Mouse (Mus musculus): Measurements from ENCODE around the gene Cep295nl. TPM values are rescaled to one million over a fixed set of nuclear protein-coding genes. Genes with fewer than 3 reads are reported as not detected.
"Not testable (repeated sequence)": the region's sequence is repeated elsewhere in the genome, so short reads cannot be mapped to it uniquely, and the experiment has no call there.

Gene Cep295nl
- polyA plus RNA-seq, 2 experiments from 2014 or later, result 0.24 to 0.45 TPM

GRCm38 (mm10) chr11:118318678-118319077 is 23.6 kb downstream of the Cep295nl start:
- ATAC-seq, result no peak

- no peak for ATAC-seq
Observed at GRCm38 (mm10) chr11:118317129-118317528, 25.2 kb downstream of the Cep295nl start.

- no peak for ATAC-seq
Observed at GRCm38 (mm10) chr11:118316231-118316806, 26.0 kb downstream of the Cep295nl start.

- ATAC-seq, result no peak
Observed at GRCm38 (mm10) chr11:118312132-118312723, 30.1 kb downstream of the Cep295nl start.

GRCm38 (mm10) chr11:118307962-118308361 is 34.3 kb downstream of the Cep295nl start:
- not testable (repeated sequence) for ATAC-seq

GRCm38 (mm10) chr11:118303959-118304358 is 38.3 kb downstream of the Cep295nl start:
- ATAC-seq, result not testable (repeated sequence)

GRCm38 (mm10) chr11:118298810-118299209 is 43.5 kb downstream of the Cep295nl start:
- ATAC-seq, result no peak

GRCm38 (mm10) chr11:118297967-118298366 is 44.3 kb downstream of the Cep295nl start:
- no peak for ATAC-seq

GRCm38 (mm10) chr11:118295026-118295425 is 47.3 kb downstream of the Cep295nl start:
- no peak for ATAC-seq

GRCm38 (mm10) chr11:118292671-118293070 is 49.6 kb downstream of the Cep295nl start:
- ATAC-seq, result no peak

- ATAC-seq, result peak; percentile 96
Observed at GRCm38 (mm10) chr11:118289999-118290889, 52.1 kb downstream of the Cep295nl start, which contains the start of gene Usp36. Usp36 (minus strand) TSS chr11:118290244.

- ATAC-seq, result no peak
Observed at GRCm38 (mm10) chr11:118289562-118289961, 52.7 kb downstream of the Cep295nl start.

GRCm38 (mm10) chr11:118289037-118289511 is 53.2 kb downstream of the Cep295nl start:
- ATAC-seq, result no peak

- ATAC-seq, result no peak
Observed at GRCm38 (mm10) chr11:118287573-118287972, 54.7 kb downstream of the Cep295nl start.

- no peak for ATAC-seq
Observed at GRCm38 (mm10) chr11:118286434-118286833, 55.9 kb downstream of the Cep295nl start.

GRCm38 (mm10) chr11:118285791-118286190 is 56.5 kb downstream of the Cep295nl start:
- no peak for ATAC-seq

Other genes with a start within 250 kb of the Cep295nl start
- under 1 TPM; 0.28 to 0.46 TPM for gene Dnah17, start 211.9 kb downstream of the Cep295nl start, polyA plus RNA-seq (2017; shearing (Covaris generic))
- 10 to 100 TPM; 50.1 to 73.2 TPM for gene Cyth1, start 93.9 kb downstream of the Cep295nl start, polyA plus RNA-seq (2017; shearing (Covaris generic))
- gene Usp36, start 52.3 kb downstream of the Cep295nl start, polyA plus RNA-seq (2017; shearing (Covaris generic)), result 10 to 100 TPM; 15.6 to 15.8 TPM
- 10 to 100 TPM; 10.2 to 11.2 TPM for gene Timp2, start 13.2 kb upstream of the Cep295nl start, polyA plus RNA-seq (2017; shearing (Covaris generic))
- 100 to 1,000 TPM in 1 of 2 experiments, 10 to 100 TPM in 1; 98.4 to 147 TPM for gene Lgals3bp, start 59.6 kb upstream of the Cep295nl start, polyA plus RNA-seq (2017; shearing (Covaris generic))
- gene Cant1, start 76.6 kb upstream of the Cep295nl start, polyA plus RNA-seq (2017; shearing (Covaris generic)), result 10 to 100 TPM; 21.3 to 23.3 TPM
- gene C1qtnf1, start 85.7 kb upstream of the Cep295nl start, polyA plus RNA-seq (2017; shearing (Covaris generic)), result not detected
- 1 to 10 TPM in 1 of 2 experiments, under 1 TPM in 1; 0.90 to 2.5 TPM for gene Engase, start 134.3 kb upstream of the Cep295nl start, polyA plus RNA-seq (2017; shearing (Covaris generic))

Measured in activated CD4-positive, CD25-positive, alpha-beta regulatory T cell, adult 4 months (primary cell).